Mouse (Mus musculus) heart, embryonic 11.5 days (tissue): Measurements from ENCODE around the gene BC017158. TPM values are rescaled to one million over a fixed set of nuclear protein-coding genes. Genes with fewer than 3 reads are reported as not detected.

ENCODE experiments used
- ATAC-seq: fragments of 200-750 bp; cut with Nextera tagmentation; replicated peaks from 2 replicates; pipeline ENCODE4 v1.8.0; 2017; ENCODE audit warnings: moderate library complexity; ENCODE audit not compliant: insufficient number of reproducible peaks, low FRiP score, low TSS enrichment
- H3K27ac ChIP-seq: fragments of 300-500 bp; sonication (generic); 2 replicates; pipeline ENCODE4 v1.5.1; 2014; ENCODE audit warnings: mild to moderate bottlenecking, low read depth, low read length
- H3K27me3 ChIP-seq: fragments of 300-500 bp; sonication (generic); 2 replicates; pipeline ENCODE4 v1.6.1; 2014; ENCODE audit warnings: mild to moderate bottlenecking, low read length, mixed read lengths; ENCODE audit not compliant: control insufficient read depth, insufficient read depth
- H3K36me3 ChIP-seq: fragments of 300-500 bp; sonication (generic); 2 replicates; pipeline ENCODE4 v1.6.1; 2014; ENCODE audit warnings: mild to moderate bottlenecking, low read length, moderate library complexity, mixed read lengths; ENCODE audit not compliant: control insufficient read depth, insufficient read depth
- H3K4me1 ChIP-seq: fragments of 300-500 bp; sonication (generic); 2 replicates; pipeline ENCODE4 v1.6.1; 2014; ENCODE audit warnings: low read length; ENCODE audit not compliant: control insufficient read depth, insufficient read depth
- H3K4me2 ChIP-seq: fragments of 300-500 bp; sonication (generic); 2 replicates; pipeline ENCODE4 v1.6.1; 2014; ENCODE audit warnings: mild to moderate bottlenecking, moderate library complexity
- H3K4me3 ChIP-seq: fragments of 300-500 bp; sonication (generic); 2 replicates; pipeline ENCODE4 v1.5.1; 2014; ENCODE audit warnings: low read depth, low read length
- H3K9ac ChIP-seq: fragments of 300-500 bp; sonication (generic); 2 replicates; pipeline ENCODE4 v1.6.1; 2014; ENCODE audit warnings: mild to moderate bottlenecking, low read depth, low read length, moderate library complexity
- H3K9me3 ChIP-seq: fragments of 300-500 bp; sonication (generic); replicated peaks from 2 replicates; pipeline ENCODE4 v1.6.1; 2016; ENCODE audit warnings: low read length; ENCODE audit not compliant: control insufficient read depth
- WGBS: fragments of 180-500 bp; shearing (Covaris S2); extraction: QIAGEN DNeasy Blood & Tissue Kit; methylation state at CpG from one replicate; pipeline ENCODE4 v1.1.7; 2014; ENCODE audit not compliant: insufficient replicate concordance; 5-methylcytosine and 5-hydroxymethylcytosine counted together
- polyA plus RNA-seq: library from polyadenylated mRNA; unstranded; fragments of >200 nt; fragmentation: Nextera tagmentation; extraction: Ambion mirVana; gene quantifications from 2 replicates; pipeline ENCODE4 v1.2.1, GENCODE M21; 2014

Gene BC017158
- polyA plus RNA-seq, 1 experiment from 2014 or later = 18.2 TPM

DNA sequence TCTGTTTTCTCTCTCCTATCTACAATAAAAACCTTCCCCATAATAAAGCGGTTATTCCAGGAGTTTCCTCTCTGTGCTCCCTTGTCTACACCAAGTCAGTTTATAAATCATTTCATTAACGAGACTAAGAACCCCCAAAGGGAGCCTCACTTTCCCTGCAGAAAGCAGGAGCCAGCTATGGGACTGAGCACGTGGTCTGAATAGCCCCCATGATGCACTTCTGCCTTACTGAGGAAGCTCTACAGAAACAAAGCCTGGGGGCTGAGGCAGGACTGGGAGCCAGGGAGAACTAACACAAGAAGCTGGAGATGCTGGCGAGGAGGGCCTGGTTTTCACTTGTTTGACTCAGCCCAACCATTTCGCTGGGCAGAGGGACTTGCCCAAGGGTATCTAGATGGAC is 13.9 kb downstream of the BC017158 start:
- Histone ChIP-seq H3K9me3 (no peaks in the 10 kb centered on the region), H3K36me3 (peaks cover 6% of the 10 kb centered on the region; the same call in 1 of the 2 replicates), H3K4me2 (no peak overlapping the region), H3K4me3 (no peak overlapping the region), H3K4me1 (peaks cover 24% of the 10 kb centered on the region), H3K9ac (no peak overlapping the region), H3K27ac (no peak overlapping the region), H3K27me3 (no peaks in the 10 kb centered on the region)
- no peak for ATAC-seq
- 62% methylated on average over 5 of the region's 5 CpGs for WGBS

DNA sequence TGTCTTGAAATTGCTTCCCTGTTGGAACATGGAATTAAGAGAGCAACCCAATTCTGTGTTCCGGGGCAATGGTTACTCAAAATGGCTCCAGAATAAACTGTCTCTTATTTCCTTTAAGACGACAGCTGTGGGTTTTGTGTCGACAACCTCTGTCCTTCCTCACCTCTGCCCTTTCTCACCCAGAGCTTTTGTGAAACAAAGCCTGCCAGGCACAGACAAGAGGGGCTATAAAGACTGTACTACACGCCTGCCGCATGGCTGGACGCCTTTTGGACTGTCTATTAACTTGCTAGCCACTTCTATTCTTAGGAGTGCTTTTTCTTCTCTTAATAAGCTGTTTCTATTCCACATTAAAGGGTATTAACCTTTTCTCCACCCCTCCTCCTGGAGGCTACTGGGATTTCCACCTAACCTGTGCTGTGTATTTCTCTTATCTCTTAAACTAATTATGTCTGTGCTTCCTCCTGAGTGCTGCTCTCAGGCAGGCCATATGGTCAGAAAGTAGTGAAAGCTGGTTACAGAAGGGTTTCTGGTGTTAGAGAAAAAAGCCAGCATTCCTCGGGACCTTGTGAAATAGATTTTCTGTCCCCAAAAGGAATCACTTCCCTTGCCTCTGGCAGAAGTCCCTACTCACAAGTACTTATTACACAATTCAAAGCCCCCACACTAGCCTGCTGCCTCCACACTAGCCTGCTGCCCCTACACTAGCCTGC is 15.3 kb downstream of the BC017158 start:
- Histone ChIP-seq H3K36me3 (peaks cover 4% of the 10 kb centered on the region; the same call in 1 of the 2 replicates), H3K27ac (no peak overlapping the region), H3K4me3 (no peak overlapping the region), H3K27me3 (no peaks in the 10 kb centered on the region), H3K9ac (no peak overlapping the region), H3K9me3 (no peaks in the 10 kb centered on the region), H3K4me1 (peaks cover 13% of the 10 kb centered on the region), H3K4me2 (no peak overlapping the region)
- WGBS = 24% methylated on average over 7 of the region's 7 CpGs
- no peak for ATAC-seq

DNA sequence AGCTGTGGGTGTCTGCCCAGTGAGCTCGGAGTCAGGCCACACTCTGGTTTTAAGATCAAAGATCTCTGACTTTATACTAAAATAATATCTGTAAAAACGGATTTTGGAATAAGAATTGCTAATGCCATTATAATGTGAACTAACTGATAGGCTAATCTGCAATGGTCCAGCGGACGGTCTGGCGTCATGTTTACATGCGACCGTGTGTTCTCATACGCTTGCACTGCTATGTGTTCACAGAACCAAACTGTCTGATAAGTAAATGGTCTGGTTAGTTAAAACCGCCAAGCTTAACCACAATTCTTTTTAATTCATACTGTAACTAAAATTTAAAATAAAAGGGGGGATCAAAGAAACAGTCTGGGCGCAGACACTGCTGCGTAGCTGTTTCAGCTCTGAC is 16.2 kb downstream of the BC017158 start:
- no peak for ATAC-seq
- H3K27me3 ChIP-seq = no peaks in the 10 kb centered on the region

DNA sequence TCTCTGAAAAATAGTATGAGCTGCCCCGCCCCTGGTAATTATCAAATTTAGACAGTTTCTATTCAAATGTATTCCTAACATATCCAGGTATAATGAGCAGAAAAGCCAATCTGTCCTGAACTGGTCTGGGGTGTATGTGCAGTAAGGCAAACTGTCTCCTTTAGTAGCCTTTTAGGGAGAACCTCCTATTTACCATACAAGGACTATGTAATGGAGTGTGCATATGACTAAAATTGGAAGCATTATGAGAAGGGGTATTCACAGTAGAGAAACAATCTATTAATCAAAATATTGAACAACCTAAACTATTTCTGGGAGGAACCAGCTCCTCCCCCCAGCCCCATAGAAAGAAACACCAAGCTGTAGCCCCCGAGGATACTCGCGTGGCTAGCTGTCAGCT is 18.2 kb downstream of the BC017158 start:
- Histone ChIP-seq H3K9ac (no peak overlapping the region), H3K36me3 (peaks cover 6% of the 10 kb centered on the region; the same call in 1 of the 2 replicates), H3K27ac (no peak overlapping the region), H3K9me3 (no peaks in the 10 kb centered on the region), H3K4me2 (no peak overlapping the region), H3K27me3 (no peaks in the 10 kb centered on the region), H3K4me3 (no peak overlapping the region), H3K4me1 (peaks cover 13% of the 10 kb centered on the region)
- WGBS = 92% methylated on average over 4 of the region's 4 CpGs
- no peak for ATAC-seq

More for the DNA sequence above, 16.2 kb downstream of the BC017158 start:
- WGBS = 77% methylated on average over 11 of the region's 11 CpGs
- Histone ChIP-seq H3K4me1 (peaks cover 13% of the 10 kb centered on the region), H3K27ac (no peak overlapping the region), H3K9me3 (no peaks in the 10 kb centered on the region), H3K9ac (no peak overlapping the region), H3K4me2 (no peak overlapping the region), H3K4me3 (no peak overlapping the region), H3K36me3 (no peaks in the 10 kb centered on the region)

DNA sequence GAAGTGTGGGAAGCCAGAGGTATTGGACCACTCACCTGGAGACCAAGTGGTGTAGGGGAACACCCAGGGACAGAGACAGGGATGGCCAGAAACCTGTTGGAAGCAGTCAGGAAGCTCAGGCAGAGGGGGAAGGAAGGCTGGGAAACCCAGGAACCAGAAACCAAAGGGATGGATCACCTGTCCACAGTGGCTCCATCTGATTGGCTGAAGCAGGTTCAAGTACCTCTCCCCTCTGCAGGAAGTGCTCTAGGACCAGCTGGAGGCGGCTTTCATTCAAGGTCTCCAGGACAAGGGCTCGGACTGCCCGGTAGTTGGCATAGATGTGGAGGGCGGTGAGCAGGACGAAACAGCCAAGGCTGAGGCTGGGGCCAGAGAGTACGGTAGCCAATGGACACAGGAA is 21.9 kb downstream of the BC017158 start:
- ATAC-seq = no peak
- Histone ChIP-seq H3K4me1 (no peaks in the 10 kb centered on the region), H3K36me3 (peaks cover 25% of the 10 kb centered on the region), H3K27me3 (no peaks in the 10 kb centered on the region), H3K4me2 (no peak overlapping the region), H3K27ac (no peak overlapping the region), H3K9ac (no peak overlapping the region), H3K4me3 (no peak overlapping the region), H3K9me3 (no peaks in the 10 kb centered on the region)
- WGBS = 87% methylated on average over 6 of the region's 6 CpGs

DNA sequence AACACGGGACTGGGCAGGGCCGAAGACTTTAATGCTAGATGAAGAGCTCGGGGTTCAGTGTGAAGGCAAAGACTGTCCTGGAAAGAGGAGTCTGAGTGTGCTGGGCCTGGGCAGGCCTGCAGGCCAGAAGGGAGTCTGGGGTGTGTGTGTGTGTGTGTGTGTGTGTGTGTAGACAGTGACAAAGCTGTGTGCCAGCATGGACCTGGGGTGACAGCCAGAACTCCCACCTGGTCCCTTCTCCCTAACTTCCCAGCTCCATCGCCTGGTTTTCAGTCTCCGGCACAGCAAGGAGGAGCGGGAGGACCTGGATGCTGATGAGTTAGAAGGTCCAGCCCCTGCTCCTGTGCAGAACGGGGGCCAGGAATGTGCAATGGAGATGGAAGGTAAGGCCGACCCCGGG is 26.5 kb downstream of the BC017158 start:
- Histone ChIP-seq H3K4me1 (0 out of 2 replicates have a peak, but pooled peaks cover 4% of the 10 kb centered on the region), H3K27me3 (no peaks in the 10 kb centered on the region), H3K36me3 (peaks cover 24% of the 10 kb centered on the region), H3K4me2 (no peak overlapping the region), H3K4me3 (no peak overlapping the region), H3K9me3 (no peaks in the 10 kb centered on the region), H3K9ac (no peak overlapping the region), H3K27ac (no peak overlapping the region)
- ATAC-seq = no peak
- 88% methylated on average over 9 of the region's 9 CpGs for WGBS

DNA sequence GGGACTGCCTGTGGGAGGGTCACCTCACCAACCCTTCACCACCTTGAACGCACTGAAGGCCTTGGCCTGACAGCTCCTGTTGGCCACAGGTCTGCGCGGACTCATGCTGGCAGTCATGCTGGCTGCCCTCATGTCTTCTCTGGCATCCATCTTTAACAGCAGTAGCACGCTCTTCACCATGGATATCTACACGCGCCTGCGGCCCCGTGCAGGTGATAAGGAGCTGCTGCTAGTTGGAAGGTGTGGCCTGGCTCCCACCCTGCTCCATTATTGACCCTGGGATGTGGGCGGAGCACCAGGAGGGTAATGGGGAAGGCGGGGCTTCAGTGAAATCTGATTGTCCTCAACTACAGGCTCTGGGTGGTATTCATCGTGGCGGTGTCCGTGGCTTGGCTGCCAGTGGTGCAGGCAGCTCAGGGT is 27.5 kb downstream of the BC017158 start:
- Histone ChIP-seq H3K27me3 (no peaks in the 10 kb centered on the region), H3K9ac (no peak overlapping the region), H3K4me2 (peak overlapping the region; percentile 20), H3K9me3 (no peaks in the 10 kb centered on the region), H3K36me3 (peaks cover 19% of the 10 kb centered on the region), H3K27ac (no peak overlapping the region), H3K4me1 (0 out of 2 replicates have a peak, but pooled peaks cover 4% of the 10 kb centered on the region), H3K4me3 (no peak overlapping the region)
- 24% methylated on average over 13 of the region's 13 CpGs for WGBS
- ATAC-seq = peak; percentile 90

DNA sequence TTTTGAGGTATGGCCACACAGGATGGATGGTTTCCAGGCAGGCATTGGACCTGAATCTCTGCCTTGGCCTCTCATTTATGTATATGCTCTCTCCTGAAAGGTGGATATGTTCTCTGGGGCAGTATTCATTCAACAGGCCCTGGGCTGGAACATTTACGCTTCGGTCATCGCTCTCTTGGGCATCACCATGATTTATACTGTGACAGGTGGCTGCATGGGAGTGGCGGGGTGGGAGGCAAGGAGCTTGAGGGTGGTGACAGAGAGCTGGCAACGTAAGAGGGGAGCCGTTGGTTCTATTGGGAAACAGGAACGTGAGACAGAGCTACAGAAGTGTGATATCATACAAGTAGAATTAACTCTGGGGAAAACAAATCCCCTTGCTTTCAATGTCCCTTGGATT is 30.2 kb downstream of the BC017158 start:
- Histone ChIP-seq H3K4me3 (no peak overlapping the region), H3K9ac (no peak overlapping the region), H3K27ac (no peak overlapping the region), H3K27me3 (no peaks in the 10 kb centered on the region), H3K4me1 (0 out of 2 replicates have a peak, but pooled peaks cover 4% of the 10 kb centered on the region), H3K9me3 (no peaks in the 10 kb centered on the region), H3K36me3 (peaks cover 10% of the 10 kb centered on the region; the same call in 1 of the 2 replicates), H3K4me2 (no peak overlapping the region)
- no peak for ATAC-seq
- WGBS = 80% methylated on average over 7 of the region's 7 CpGs

DNA sequence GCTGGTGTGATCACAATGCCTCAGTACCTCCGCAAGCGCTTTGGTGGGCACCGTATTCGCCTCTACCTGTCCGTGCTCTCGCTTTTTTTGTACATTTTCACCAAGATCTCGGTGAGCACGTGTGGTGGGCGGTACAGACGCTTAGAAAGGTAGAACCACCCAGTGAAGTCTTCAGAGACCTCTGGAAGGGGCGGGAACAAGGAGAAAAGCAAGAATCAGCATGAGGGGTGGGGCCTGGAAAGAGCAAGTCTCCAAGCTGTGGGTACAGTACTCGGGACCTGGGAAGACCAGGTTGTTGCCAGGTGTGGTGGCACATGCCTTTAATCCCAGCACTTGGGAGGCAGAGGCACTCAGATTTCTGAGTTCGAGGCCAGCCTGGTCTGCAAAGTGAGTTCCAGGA is 30.6 kb downstream of the BC017158 start:
- WGBS = 61% methylated on average over 13 of the region's 13 CpGs
- H3K4me1 ChIP-seq = 0 out of 2 replicates have a peak, but pooled peaks cover 4% of the 10 kb centered on the region
- H3K4me3 ChIP-seq = no peak overlapping the region
- no peaks in the 10 kb centered on the region for H3K9me3 ChIP-seq
- H3K27me3 ChIP-seq = no peaks in the 10 kb centered on the region
- no peak overlapping the region for H3K4me2 ChIP-seq
- ATAC-seq = no peak
- H3K27ac ChIP-seq = no peak overlapping the region
- no peak overlapping the region for H3K9ac ChIP-seq
- H3K36me3 ChIP-seq = peaks cover 8% of the 10 kb centered on the region; the same call in 1 of the 2 replicates
